Mouse (Mus musculus): ENCODE measurements at regions not wholly inside any gene's neighbourhood (a gene's known extent, or its start where the extent isn't known, plus 50 kb on each side); places are given as distances from the start of the nearest gene placed in this dataset.

- H3K27me3 ChIP-seq (replicated peaks) = no peaks in the 10 kb centered on the region
- no peak overlapping the region for H3K27ac ChIP-seq
- H3K36me3 ChIP-seq = no peaks in the 10 kb centered on the region
- no peak for ATAC-seq (ENCODE audit: insufficient read depth, low FRiP score, low read depth)
- H3K4me3 ChIP-seq (replicated peaks) = no peak overlapping the region
- 0 out of 2 replicates have a peak, but pooled peaks cover 3% of the 10 kb centered on the region for H3K4me1 ChIP-seq
- H3K9ac ChIP-seq = no peak overlapping the region
- no peaks in the 10 kb centered on the region for H3K9me3 ChIP-seq
- H3K4me2 ChIP-seq = no peak overlapping the region
- 67% methylated on average over 5 of the region's 5 CpGs for WGBS
Observed at GRCm38 (mm10) chr13:90823877-90824276, 81.3 kb downstream of the Atp6ap1l start.

GRCm38 (mm10) chr13:90821898-90822297 lies 83.3 kb downstream of the Atp6ap1l start:
- no peak for ATAC-seq (ENCODE audit: insufficient read depth, low FRiP score, low read depth)
- 77% methylated on average over 4 of the region's 4 CpGs for WGBS

GRCm38 (mm10) chr13:90820453-90820852 lies 84.7 kb downstream of the Atp6ap1l start:
- Histone ChIP-seq H3K9ac (no peak overlapping the region), H3K9me3 (no peaks in the 10 kb centered on the region), H3K4me2 (no peak overlapping the region), H3K36me3 (no peaks in the 10 kb centered on the region), H3K27me3 (replicated peaks) (no peaks in the 10 kb centered on the region), H3K4me1 (0 out of 2 replicates have a peak, but pooled peaks cover 3% of the 10 kb centered on the region), H3K27ac (no peak overlapping the region), H3K4me3 (replicated peaks) (no peak overlapping the region)
- peak; percentile 35; the same call in 1 of the 2 replicates for ATAC-seq (ENCODE audit: insufficient read depth, low FRiP score, low read depth)
- WGBS = 25% methylated on average over 3 of the region's 3 CpGs

More at GRCm38 (mm10) chr13:90821898-90822297, 83.3 kb downstream of the Atp6ap1l start:
- Histone ChIP-seq H3K9ac (no peak overlapping the region), H3K27ac (no peak overlapping the region), H3K36me3 (no peaks in the 10 kb centered on the region), H3K4me2 (no peak overlapping the region), H3K27me3 (replicated peaks) (no peaks in the 10 kb centered on the region), H3K4me1 (0 out of 2 replicates have a peak, but pooled peaks cover 3% of the 10 kb centered on the region), H3K4me3 (replicated peaks) (no peak overlapping the region), H3K9me3 (no peaks in the 10 kb centered on the region)

- Histone ChIP-seq H3K27ac (no peak overlapping the region), H3K4me3 (replicated peaks) (no peak overlapping the region), H3K4me1 (0 out of 2 replicates have a peak, but pooled peaks cover 3% of the 10 kb centered on the region), H3K36me3 (no peaks in the 10 kb centered on the region), H3K9ac (no peak overlapping the region), H3K27me3 (replicated peaks) (no peaks in the 10 kb centered on the region), H3K4me2 (no peak overlapping the region), H3K9me3 (no peaks in the 10 kb centered on the region)
- ATAC-seq (ENCODE audit: insufficient read depth, low FRiP score, low read depth) = no peak
- 42% methylated on average over 7 of the region's 7 CpGs for WGBS
Observed at GRCm38 (mm10) chr13:90819934-90820333, 85.2 kb downstream of the Atp6ap1l start.

- no peak overlapping the region for H3K4me3 ChIP-seq (replicated peaks)
- H3K27ac ChIP-seq = no peak overlapping the region
- H3K4me1 ChIP-seq = no peaks in the 10 kb centered on the region
- no peaks in the 10 kb centered on the region for H3K27me3 ChIP-seq (replicated peaks)
- H3K9me3 ChIP-seq = no peaks in the 10 kb centered on the region
- no peak overlapping the region for H3K4me2 ChIP-seq
- ATAC-seq (ENCODE audit: insufficient read depth, low FRiP score, low read depth) = no peak
- no peaks in the 10 kb centered on the region for H3K36me3 ChIP-seq
- whole genome bisulfite sequencing = 59% methylated on average over 4 of the region's 4 CpGs
- no peak overlapping the region for H3K9ac ChIP-seq
Observed at GRCm38 (mm10) chr13:90814174-90814865, 90.8 kb downstream of the Atp6ap1l start.

- H3K27me3 ChIP-seq (replicated peaks) = no peaks in the 10 kb centered on the region
- H3K4me1 ChIP-seq = no peaks in the 10 kb centered on the region
- no peaks in the 10 kb centered on the region for H3K9me3 ChIP-seq
- WGBS = 75% methylated on average over 6 of the region's 6 CpGs
- no peaks in the 10 kb centered on the region for H3K36me3 ChIP-seq
- H3K27ac ChIP-seq = no peak overlapping the region
- ATAC-seq (ENCODE audit: insufficient read depth, low FRiP score, low read depth) = no peak
- H3K9ac ChIP-seq = no peak overlapping the region
- no peak overlapping the region for H3K4me3 ChIP-seq (replicated peaks)
- no peak overlapping the region for H3K4me2 ChIP-seq
Observed at GRCm38 (mm10) chr13:90810011-90810410, 95.1 kb downstream of the Atp6ap1l start.

- H3K4me1 ChIP-seq = no peaks in the 10 kb centered on the region
- H3K27ac ChIP-seq = no peak overlapping the region
- H3K4me3 ChIP-seq (replicated peaks) = no peak overlapping the region
- no peaks in the 10 kb centered on the region for H3K27me3 ChIP-seq (replicated peaks)
- no peaks in the 10 kb centered on the region for H3K9me3 ChIP-seq
- ATAC-seq (ENCODE audit: insufficient read depth, low FRiP score, low read depth) = no peak
- H3K4me2 ChIP-seq = no peak overlapping the region
- H3K36me3 ChIP-seq = no peaks in the 10 kb centered on the region
- 22% methylated on average over 2 of the region's 2 CpGs for WGBS
- no peak overlapping the region for H3K9ac ChIP-seq
Observed at GRCm38 (mm10) chr13:90799641-90800040, 105.5 kb downstream of the Atp6ap1l start.

GRCm38 (mm10) chr13:90798791-90799542 lies 106.2 kb downstream of the Atp6ap1l start:
- no peak overlapping the region for H3K4me3 ChIP-seq (replicated peaks)
- no peak overlapping the region for H3K9ac ChIP-seq
- no peaks in the 10 kb centered on the region for H3K4me1 ChIP-seq
- no peak overlapping the region for H3K4me2 ChIP-seq
- H3K36me3 ChIP-seq = no peaks in the 10 kb centered on the region
- H3K27me3 ChIP-seq (replicated peaks) = no peaks in the 10 kb centered on the region
- 11% methylated on average over 6 of the region's 6 CpGs for WGBS
- H3K27ac ChIP-seq = no peak overlapping the region
- peak; percentile 70 for ATAC-seq (ENCODE audit: insufficient read depth, low FRiP score, low read depth)
- no peaks in the 10 kb centered on the region for H3K9me3 ChIP-seq

GRCm38 (mm10) chr13:90798381-90798780 lies 106.8 kb downstream of the Atp6ap1l start:
- Histone ChIP-seq H3K9ac (no peak overlapping the region), H3K36me3 (no peaks in the 10 kb centered on the region), H3K4me2 (no peak overlapping the region), H3K27me3 (replicated peaks) (no peaks in the 10 kb centered on the region), H3K4me1 (no peaks in the 10 kb centered on the region), H3K27ac (no peak overlapping the region), H3K4me3 (replicated peaks) (no peak overlapping the region), H3K9me3 (no peaks in the 10 kb centered on the region)
- no peak for ATAC-seq (ENCODE audit: insufficient read depth, low FRiP score, low read depth)
- WGBS = 45% methylated on average over 2 of the region's 2 CpGs

- no peak overlapping the region for H3K27ac ChIP-seq
- H3K36me3 ChIP-seq = no peaks in the 10 kb centered on the region
- no peak overlapping the region for H3K4me3 ChIP-seq (replicated peaks)
- H3K9ac ChIP-seq = no peak overlapping the region
- no peaks in the 10 kb centered on the region for H3K27me3 ChIP-seq (replicated peaks)
- no peaks in the 10 kb centered on the region for H3K9me3 ChIP-seq
- H3K4me1 ChIP-seq = no peaks in the 10 kb centered on the region
- no peak overlapping the region for H3K4me2 ChIP-seq
- ATAC-seq (ENCODE audit: insufficient read depth, low FRiP score, low read depth) = no peak
- whole genome bisulfite sequencing = 67% methylated on average over 3 of the region's 3 CpGs
Observed at GRCm38 (mm10) chr13:90797209-90797608, 107.9 kb downstream of the Atp6ap1l start.

- no peaks in the 10 kb centered on the region for H3K27me3 ChIP-seq (replicated peaks)
- H3K36me3 ChIP-seq = no peaks in the 10 kb centered on the region
- ATAC-seq (ENCODE audit: insufficient read depth, low FRiP score, low read depth) = no peak
- H3K27ac ChIP-seq = no peak overlapping the region
- H3K4me2 ChIP-seq = no peak overlapping the region
- no peak overlapping the region for H3K9ac ChIP-seq
- WGBS = 85% methylated on average over 4 of the region's 4 CpGs
- H3K4me3 ChIP-seq (replicated peaks) = no peak overlapping the region
- H3K9me3 ChIP-seq = no peaks in the 10 kb centered on the region
- H3K4me1 ChIP-seq = no peaks in the 10 kb centered on the region
Observed at GRCm38 (mm10) chr13:90796809-90797208, 108.3 kb downstream of the Atp6ap1l start.

- WGBS = 82% methylated on average over 1 of the region's 1 CpGs
- Histone ChIP-seq H3K4me2 (no peak overlapping the region), H3K27ac (no peak overlapping the region), H3K36me3 (no peaks in the 10 kb centered on the region), H3K4me3 (replicated peaks) (no peak overlapping the region), H3K4me1 (no peaks in the 10 kb centered on the region), H3K27me3 (replicated peaks) (no peaks in the 10 kb centered on the region), H3K9me3 (no peaks in the 10 kb centered on the region), H3K9ac (no peak overlapping the region)
- ATAC-seq (ENCODE audit: insufficient read depth, low FRiP score, low read depth) = no peak
Observed at GRCm38 (mm10) chr13:90782435-90782834, 122.7 kb downstream of the Atp6ap1l start.

All from stomach, embryonic 15.5 days (tissue).